Mouse (Mus musculus): ENCODE measurements around the gene Rftn1.

The Rftn1 gene

GRCm38 (mm10) chr17:49981591-49981990 is 208.9 kb downstream of the Rftn1 start:
- no peak for DNase-seq (ENCODE audit: low spot score)

DNA sequence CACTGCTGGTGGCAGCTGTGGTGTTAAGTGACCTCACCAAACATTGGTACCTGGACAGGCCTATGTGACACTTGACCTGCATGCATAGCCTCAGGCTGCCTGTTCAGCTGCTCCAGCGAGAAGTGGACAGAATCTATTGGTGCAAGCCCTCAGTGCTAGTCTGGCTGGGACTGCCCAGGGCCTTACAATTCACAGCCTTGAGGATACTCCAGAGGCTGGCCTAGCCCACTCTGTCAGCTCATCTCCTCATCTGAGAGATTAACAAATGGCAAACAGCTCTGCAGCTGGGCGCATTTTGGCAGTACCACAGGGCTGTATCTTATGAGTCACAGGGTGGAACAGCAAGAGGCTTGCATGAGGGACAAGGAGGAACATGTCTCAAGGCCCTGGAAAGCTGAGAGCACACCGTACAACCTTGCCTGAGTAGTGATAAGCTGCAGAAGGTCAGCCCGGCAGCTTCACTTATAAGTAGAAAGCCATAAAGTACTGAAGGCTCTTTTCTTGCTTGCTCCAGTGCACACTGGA is 210.7 kb downstream of the Rftn1 start:
- no peak for DNase-seq (ENCODE audit: low spot score)

GRCm38 (mm10) chr17:49977424-49977790 is 213.1 kb downstream of the Rftn1 start:
- no peak for DNase-seq (ENCODE audit: low spot score)

DNA sequence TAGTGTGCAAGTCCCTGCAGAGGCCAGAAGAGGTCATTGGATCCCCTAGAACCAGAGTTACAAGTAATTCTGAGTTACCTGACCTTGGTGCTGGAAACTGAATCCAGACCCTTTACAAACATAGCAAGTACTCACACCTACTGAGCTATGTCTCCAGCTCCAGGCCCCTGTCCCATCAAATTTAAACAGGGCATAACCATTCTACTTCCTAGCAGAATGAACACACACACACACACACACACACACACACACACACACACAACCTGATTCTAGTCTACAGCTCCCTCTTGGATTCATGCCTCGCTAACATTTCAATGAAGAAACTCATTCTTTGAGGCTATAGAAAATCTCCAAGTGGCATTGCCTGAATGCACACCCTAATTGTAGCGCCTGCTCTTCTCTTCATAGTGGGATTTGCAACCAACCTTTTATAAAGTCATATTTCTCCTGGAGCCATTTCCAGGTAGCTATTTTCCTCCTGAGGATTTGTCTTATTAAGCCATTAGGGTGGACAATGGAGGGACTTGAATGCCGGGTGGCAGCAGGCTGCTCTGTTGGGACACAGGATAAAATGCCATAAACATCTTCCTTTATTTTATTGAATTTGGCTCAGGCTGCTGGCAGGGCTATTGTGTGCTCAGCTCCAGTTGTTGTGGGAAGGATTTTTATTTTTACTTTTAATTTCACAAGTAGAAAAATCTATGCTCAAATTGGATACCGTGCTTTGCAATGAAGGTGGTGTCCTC is 213.6 kb downstream of the Rftn1 start:
- DNase-seq (ENCODE audit: low spot score) = no peak

DNA sequence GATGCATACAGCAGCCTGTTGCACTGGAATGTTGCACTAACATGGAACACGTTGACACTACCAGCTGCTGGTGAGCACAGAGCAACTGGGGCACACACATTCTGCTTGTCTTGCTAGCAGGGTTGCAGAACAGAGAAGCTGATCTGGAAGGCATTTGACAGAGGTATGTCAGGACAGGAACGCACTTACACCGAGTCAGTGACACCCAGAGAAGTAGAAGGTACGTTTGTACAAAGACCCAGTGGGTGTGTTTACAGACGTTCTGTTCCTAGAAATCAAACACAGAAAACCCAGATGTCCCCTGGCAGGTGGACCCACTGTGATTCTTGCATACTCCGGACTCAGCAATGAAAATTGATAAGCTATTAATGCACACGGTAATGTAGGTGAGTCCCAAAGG is 215.0 kb downstream of the Rftn1 start:
- no peak for DNase-seq (ENCODE audit: low spot score)

DNA sequence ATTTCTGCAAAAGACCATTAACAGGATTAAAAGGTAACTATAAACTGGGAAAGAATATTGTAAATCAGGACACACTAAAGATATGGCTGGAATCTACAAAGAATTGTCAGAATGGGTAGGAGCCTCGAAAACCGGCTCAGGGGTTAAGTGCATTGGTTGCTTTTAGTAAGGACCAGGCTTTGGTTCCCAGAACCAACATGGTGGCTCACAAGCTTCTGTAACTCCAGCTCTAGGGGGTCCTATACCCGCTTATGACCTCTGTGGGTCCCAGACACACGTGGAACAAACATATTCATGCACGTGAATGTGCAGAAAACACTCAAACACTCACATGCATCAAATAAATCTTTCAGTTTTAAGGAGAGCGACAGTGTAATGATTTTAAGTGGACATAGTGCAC is 215.5 kb downstream of the Rftn1 start:
- no peak for DNase-seq (ENCODE audit: low spot score)

GRCm38 (mm10) chr17:49972164-49972563 is 218.3 kb downstream of the Rftn1 start:
- DNase-seq (ENCODE audit: low spot score) = no peak

- DNase-seq (ENCODE audit: low spot score) = no peak
These were observed 219.4 kb downstream of the Rftn1 start for GRCm38 (mm10) chr17:49971057-49971456.

DNA sequence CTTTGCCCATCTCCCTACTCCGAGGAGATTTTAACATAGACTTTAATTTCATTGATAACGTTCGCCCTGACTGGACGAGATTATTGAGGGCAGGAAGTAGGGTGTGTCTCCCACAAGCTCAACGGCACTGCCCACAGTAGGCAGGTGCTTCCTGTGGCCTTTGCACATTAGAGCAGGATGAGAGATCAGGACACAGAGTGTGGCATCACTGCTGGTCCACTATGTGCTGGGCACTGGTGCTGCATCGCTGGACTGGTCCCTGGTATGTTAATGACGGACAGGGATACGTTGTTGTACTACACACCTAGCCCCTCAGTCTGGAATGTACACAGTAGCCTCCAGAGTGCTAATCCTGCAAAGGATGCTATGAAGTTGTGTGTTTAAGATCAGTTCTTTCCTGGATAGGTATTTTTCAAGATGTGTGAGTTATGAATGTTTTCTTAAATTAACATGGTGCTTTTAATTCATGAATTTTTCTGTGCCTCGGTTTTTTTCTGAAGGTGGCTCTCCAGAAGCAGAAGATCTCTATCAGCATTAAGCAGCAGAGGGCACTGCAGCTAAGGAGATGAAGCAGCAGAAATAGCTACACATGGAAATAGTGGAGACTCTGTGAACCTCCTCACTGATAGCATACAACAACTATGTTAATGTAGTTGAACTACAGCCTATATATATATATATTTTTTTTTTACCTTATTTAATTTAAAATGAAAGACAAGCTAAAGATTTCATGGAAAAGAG is 221.8 kb downstream of the Rftn1 start:
- peak; percentile 83 for DNase-seq (ENCODE audit: low spot score)

DNA sequence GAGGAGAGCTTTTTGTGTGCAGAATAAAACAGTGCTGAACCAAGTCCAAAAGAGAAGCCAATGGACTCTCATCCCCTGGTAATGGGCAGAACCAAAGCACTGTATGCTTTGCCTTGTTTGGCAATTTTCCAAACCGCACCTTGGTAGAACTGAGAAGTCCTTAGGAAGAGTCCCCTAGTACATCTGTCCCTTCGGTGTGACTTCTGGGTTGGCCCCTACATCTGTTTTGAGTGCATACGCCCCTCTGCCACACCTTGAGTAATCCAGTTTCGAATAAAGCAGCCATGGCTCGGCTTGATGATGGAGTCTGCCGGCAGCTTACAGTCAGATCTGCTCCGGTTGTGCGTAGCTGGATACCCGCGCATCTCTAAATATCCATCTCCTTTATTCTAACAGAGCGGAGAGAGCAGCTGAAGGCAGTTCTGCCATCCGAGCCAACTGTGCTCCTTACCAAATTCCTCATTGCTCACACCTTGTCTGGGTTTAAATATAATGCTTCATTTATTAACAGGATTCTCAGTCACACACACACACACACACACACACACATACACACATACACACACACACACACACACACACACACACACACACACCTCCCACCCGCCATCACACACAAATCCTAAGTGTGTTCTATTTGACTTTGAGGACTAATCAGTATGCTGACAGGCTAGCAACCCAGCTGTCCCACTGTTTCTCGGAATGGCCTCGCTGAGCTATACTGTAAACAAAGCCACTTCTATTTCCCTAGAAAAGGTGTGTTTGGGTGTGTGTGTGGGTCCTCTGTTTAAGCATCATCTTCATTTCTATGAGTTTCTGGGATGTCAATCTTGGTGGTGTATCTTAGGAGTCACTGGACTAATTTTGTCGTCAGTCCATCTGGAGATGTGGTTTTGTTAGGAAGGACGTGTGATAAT is 224.4 kb downstream of the Rftn1 start:
- DNase-seq (ENCODE audit: low spot score) = no peak

DNA sequence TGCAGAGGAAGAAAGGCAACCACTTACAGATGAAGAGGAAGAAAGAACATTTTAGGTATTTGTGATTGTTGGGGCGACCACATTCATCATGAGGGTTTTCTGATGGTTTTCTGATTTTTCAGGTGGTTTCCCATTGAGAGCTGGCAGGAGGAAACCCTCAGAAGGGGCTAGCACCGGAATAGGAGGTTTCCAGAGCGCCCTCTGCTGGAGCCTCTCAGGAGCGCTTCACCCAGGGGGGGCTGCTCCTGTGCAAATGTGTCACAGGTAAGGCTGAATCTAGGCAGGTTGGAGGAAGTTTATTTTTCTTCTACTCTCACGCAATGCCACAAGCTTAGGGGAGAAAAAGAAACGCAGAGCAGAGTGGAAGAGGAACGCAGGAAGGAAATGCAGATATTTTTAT is 225.4 kb downstream of the Rftn1 start:
- DNase-seq (ENCODE audit: low spot score) = no peak

- no peak for DNase-seq (ENCODE audit: low spot score)
These were observed 226.0 kb downstream of the Rftn1 start for GRCm38 (mm10) chr17:49964471-49964870.

- no peak for DNase-seq (ENCODE audit: low spot score)
These were observed 231.5 kb downstream of the Rftn1 start for GRCm38 (mm10) chr17:49959021-49959420.

DNA sequence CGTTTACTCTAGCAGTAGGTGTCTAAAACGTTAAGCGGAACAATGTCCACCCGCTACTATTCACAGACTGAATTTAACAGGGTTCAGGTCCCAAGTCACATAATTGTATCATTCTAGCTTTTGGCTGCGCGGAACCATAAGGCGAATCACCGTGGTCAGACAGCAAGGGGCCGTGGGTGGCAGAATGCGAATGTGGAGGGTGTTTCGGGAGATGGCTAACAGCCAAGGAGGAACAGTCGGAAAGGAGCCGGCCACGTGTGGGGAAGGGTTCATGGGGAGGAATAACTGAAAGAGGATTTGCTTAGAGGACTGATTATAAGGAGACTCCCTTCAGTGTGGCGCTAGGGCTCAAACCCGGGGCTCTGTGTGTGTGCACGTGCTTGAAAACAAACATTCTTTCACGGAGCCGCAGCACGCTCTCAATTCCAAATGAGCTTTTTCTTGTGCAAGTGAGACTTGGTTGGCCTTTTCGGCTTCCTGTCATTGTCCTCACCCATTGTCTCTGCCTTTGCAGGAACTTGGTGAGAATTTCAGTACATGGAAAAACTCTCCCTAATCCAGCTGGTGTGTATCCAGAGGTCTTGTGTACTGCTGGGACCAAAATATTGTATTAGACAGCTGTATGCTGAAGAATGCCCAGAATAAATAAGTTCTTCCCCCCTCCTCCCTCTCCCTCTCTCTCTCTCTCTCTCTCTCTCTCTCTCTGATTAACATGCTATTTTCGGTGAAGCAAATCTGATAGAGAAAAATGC is 238.4 kb downstream of the Rftn1 start:
- DNase-seq (ENCODE audit: low spot score) = peak; percentile 22

DNA sequence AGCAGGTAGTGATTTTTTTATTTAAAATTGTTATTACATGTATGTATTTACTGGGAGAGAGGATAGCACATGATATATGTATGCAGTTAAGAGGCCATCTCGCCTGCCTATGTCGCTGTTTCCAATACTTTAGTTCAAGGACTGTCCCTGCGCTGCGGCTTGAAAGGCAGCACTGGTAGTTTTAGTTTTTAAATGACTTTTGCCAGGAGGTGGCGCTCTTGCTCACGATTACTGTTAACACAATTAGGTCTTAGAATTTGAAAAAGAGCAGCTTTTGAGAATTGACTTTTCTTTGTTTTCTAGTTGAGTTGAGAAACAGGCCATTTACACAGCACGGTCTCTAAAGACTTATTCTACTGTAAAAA is 239.0 kb downstream of the Rftn1 start:
- DNase-seq (ENCODE audit: low spot score) = peak; percentile 90

DNA sequence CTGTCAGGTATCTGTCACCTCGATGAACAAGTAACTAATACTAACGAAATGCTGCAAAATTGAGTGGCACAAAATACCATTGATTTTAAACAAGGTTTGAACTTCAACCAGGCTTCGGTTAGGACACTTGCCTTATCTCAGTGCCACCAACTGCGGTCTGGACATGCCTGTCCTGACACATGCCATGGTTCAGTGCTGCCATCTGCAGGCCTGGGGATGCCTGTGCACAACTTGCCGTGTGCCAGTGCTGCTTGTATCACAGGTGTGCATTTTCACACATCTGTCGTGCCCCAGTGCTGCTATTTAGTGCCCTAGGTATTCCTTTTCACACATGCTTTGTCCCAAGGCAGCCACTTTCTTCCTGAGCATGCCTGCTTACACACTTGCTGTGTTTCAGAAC is 247.8 kb downstream of the Rftn1 start:
- DNase-seq (ENCODE audit: low spot score) = no peak

All from layer of hippocampus, adult 11-12 months (tissue).